In genomic region chr1:169459071-169459782, GRCm38 (mm10) we compare ENCODE assay signal across 9 mouse cellular contexts.
DNase-seq lines count a peak whose midpoint lies in the region; ATAC-seq and TF ChIP-seq lines count a peak whose summit lies in the region.
"Had no signal": no experiment of that assay in that cellular context is flagged by ENCODE, and none has a peak within 500 bp of the region (broad histone marks: within the 10 kb centered on the region; RNA-seq: fewer than 3 reads in every experiment).

No protein-coding gene starts in this region.

- TF ChIP-seq CTCF in spleen, adult 2 months (IDR thresholded peaks at IDR 0.05; ENCODE audit: extremely low read depth, insufficient read depth, insufficient read length, insufficient replicate concordance): peak; percentile 19; the same call in 1 of the 2 replicates
- TF ChIP-seq CTCF in stomach, postnatal 0 days (IDR thresholded peaks at IDR 0.05; ENCODE audit: low read depth): peak; percentile 94

- no peak overlapping the region for H3K27ac ChIP-seq in spleen, adult 2 months (ENCODE audit: insufficient read depth, low read length)
- H3K27ac ChIP-seq in midbrain, embryonic 12.5 days (replicated peaks): no peak overlapping the region
- no peak overlapping the region for H3K27ac ChIP-seq in stomach, postnatal 0 days (replicated peaks)
- H3K27ac ChIP-seq: stomach, embryonic 15.5 days had no signal

- no peaks in the 10 kb centered on the region for H3K36me3 ChIP-seq in spleen, adult 2 months (ENCODE audit: control insufficient read depth, insufficient read depth, low read length)
- H3K36me3 ChIP-seq in midbrain, embryonic 12.5 days: no peaks in the 10 kb centered on the region
- H3K36me3 ChIP-seq in stomach, postnatal 0 days (ENCODE audit: control insufficient read depth, insufficient read depth, low read length): no peaks in the 10 kb centered on the region
- H3K36me3 ChIP-seq: stomach, embryonic 15.5 days had no signal

- peak; percentile 74 for ATAC-seq in midbrain, embryonic 12.5 days (ENCODE audit: low FRiP score, low read depth)
- peak; percentile 38 for ATAC-seq in stomach, postnatal 0 days (ENCODE audit: low FRiP score, low TSS enrichment)

- H3K4me3 ChIP-seq in spleen, adult 2 months (ENCODE audit: extremely low read depth, insufficient read depth, insufficient read length): no peak overlapping the region
- no peak overlapping the region for H3K4me3 ChIP-seq in midbrain, embryonic 12.5 days
- H3K4me3 ChIP-seq in stomach, postnatal 0 days (ENCODE audit: low read depth, low read length): no peak overlapping the region
- H3K4me3 ChIP-seq: stomach, embryonic 15.5 days had no signal

- H3K9me3 ChIP-seq in midbrain, embryonic 12.5 days: no peaks in the 10 kb centered on the region
- no peaks in the 10 kb centered on the region for H3K9me3 ChIP-seq in stomach, postnatal 0 days (ENCODE audit: control insufficient read depth, low read length)
- H3K9me3 ChIP-seq: stomach, embryonic 15.5 days had no signal

- 30% methylated on average over 11 of the region's 11 CpGs for WGBS in spleen, adult 2 months
- WGBS in midbrain, embryonic 12.5 days: 24% methylated on average over 11 of the region's 11 CpGs
- WGBS in stomach, postnatal 0 days: 19% methylated on average over 11 of the region's 11 CpGs

- no peak overlapping the region for H3K9ac ChIP-seq in midbrain, embryonic 12.5 days (replicated peaks)
- no peak overlapping the region for H3K9ac ChIP-seq in stomach, postnatal 0 days (ENCODE audit: low read length)
- H3K9ac ChIP-seq: stomach, embryonic 15.5 days had no signal

- TF ChIP-seq POLR2A in spleen, adult 2 months (IDR thresholded peaks at IDR 0.05; ENCODE audit: low read depth, low read length): no peak

- H3K27me3 ChIP-seq in spleen, adult 2 months (ENCODE audit: control insufficient read depth, insufficient read depth, low read length): no peaks in the 10 kb centered on the region
- H3K27me3 ChIP-seq in midbrain, embryonic 12.5 days: no peaks in the 10 kb centered on the region
- no peaks in the 10 kb centered on the region for H3K27me3 ChIP-seq in stomach, postnatal 0 days (ENCODE audit: control insufficient read depth, insufficient read depth, low read length)
- H3K27me3 ChIP-seq: stomach, embryonic 15.5 days had no signal

- no peak for TF ChIP-seq EP300 in stomach, postnatal 0 days (optimal IDR thresholded peaks at IDR 0.05)

- no peaks in the 10 kb centered on the region for H3K4me1 ChIP-seq in spleen, adult 2 months (ENCODE audit: control insufficient read depth, insufficient read depth, insufficient read length)
- H3K4me1 ChIP-seq in midbrain, embryonic 12.5 days: peaks cover 7% of the 10 kb centered on the region
- no peaks in the 10 kb centered on the region for H3K4me1 ChIP-seq in stomach, postnatal 0 days (replicated peaks; ENCODE audit: control insufficient read depth, insufficient read depth)
- H3K4me1 ChIP-seq: stomach, embryonic 15.5 days had no signal

- DNase-seq in spleen, adult 2 months (ENCODE audit: low read depth in 1 of 2, low spot score in 2 of 2): no peak
- no peak for DNase-seq in spleen, adult 12 weeks (ENCODE audit: low spot score)
- DNase-seq in cerebellum, adult 9-10 months: peak; percentile 34
- DNase-seq in frontal cortex, postnatal 25 days (ENCODE audit: low spot score in 2 of 2): peak; percentile 28 to 29
- peak; percentile 97 for DNase-seq in hindlimb bud, embryonic 11.5 days (ENCODE audit: extremely low spot score, low read depth, low spot score)
- peak; percentile 68 for DNase-seq in left cerebral cortex, postnatal 4 days
- DNase-seq in stomach, postnatal 0 days (ENCODE audit: low spot score): peak; percentile 62

- 0 out of 2 replicates have a peak overlapping the region, but pooled peaks have one; percentile 21 for H3K4me2 ChIP-seq in midbrain, embryonic 12.5 days (replicated peaks)
- H3K4me2 ChIP-seq in stomach, postnatal 0 days (replicated peaks; ENCODE audit: low read depth): peak overlapping the region; percentile 41
- H3K4me2 ChIP-seq: stomach, embryonic 15.5 days had no signal

- intact Hi-C loops in left cerebral cortex, postnatal 4 days (cut with DNase I): loop anchor here (5.0 to 10.0 kb wide), 3 partner anchors 94 to 1517 kb away; no protein-coding TSS in a partner anchor

Comparison
In these comparisons a context has a peak if more than half of its experiments do, and no peak if none do; other contexts are left out.
1. DNase-seq: peak in cerebellum, adult 9-10 months (single experiment), frontal cortex, postnatal 25 days (2 of 2), hindlimb bud, embryonic 11.5 days (single experiment), left cerebral cortex, postnatal 4 days (single experiment) and stomach, postnatal 0 days (single experiment); none in spleen, adult 2 months (0 of 2) and spleen, adult 12 weeks (single experiment).